Mouse (Mus musculus): ENCODE measurements around the gene Gm17581. TPM values are rescaled to one million over a fixed set of nuclear protein-coding genes. Genes with fewer than 3 reads are reported as not detected.
"Not testable (repeated sequence)": the region's sequence is repeated elsewhere in the genome, so short reads cannot be mapped to it uniquely, and the experiment has no call there.

Gene Gm17581
- polyA plus RNA-seq, 1 experiment from 2014 or later: not detected

DNA sequence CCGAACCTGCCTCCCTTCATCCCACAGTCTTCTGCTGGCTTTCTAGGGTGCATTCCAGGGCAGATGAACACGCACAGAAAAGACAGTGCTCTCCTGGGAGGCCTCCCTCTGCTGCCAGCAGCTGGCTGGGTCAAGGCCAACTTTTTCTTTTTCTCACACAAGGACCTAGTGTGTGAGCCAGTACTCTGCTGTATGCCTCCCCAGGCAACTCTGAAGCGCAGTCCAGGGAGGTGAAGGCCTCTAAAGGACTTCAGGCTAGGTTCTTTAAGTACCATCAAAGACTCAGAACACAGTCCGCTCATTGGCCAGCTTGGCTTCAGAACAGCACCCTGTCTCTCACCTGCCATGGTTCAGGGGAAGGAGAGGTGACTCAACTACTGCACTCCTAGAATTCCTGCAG is 28.4 kb downstream of the Gm17581 start:
- no peak overlapping the region for H3K4me2 ChIP-seq (replicated peaks; ENCODE audit: low read depth, low read length)
- no peak overlapping the region for H3K4me3 ChIP-seq (ENCODE audit: low read depth, low read length)
- no peaks in the 10 kb centered on the region for H3K9me3 ChIP-seq (ENCODE audit: control insufficient read depth, low read depth, low read length)
- WGBS: 79% methylated on average over 4 of the region's 4 CpGs
- H3K27me3 ChIP-seq (ENCODE audit: control insufficient read depth, insufficient read depth, low read length): no peaks in the 10 kb centered on the region
- H3K9ac ChIP-seq (replicated peaks; ENCODE audit: low read depth, low read length): no peak overlapping the region
- no peak for ATAC-seq (ENCODE audit: insufficient number of reproducible peaks, insufficient read depth, low FRiP score, low read depth)
- no peaks in the 10 kb centered on the region for H3K4me1 ChIP-seq (ENCODE audit: control insufficient read depth, insufficient read depth, low read length)
- peaks cover 11% of the 10 kb centered on the region for H3K36me3 ChIP-seq (ENCODE audit: control insufficient read depth, insufficient read depth, low read length)
- no peak overlapping the region for H3K27ac ChIP-seq (ENCODE audit: low read length)

DNA sequence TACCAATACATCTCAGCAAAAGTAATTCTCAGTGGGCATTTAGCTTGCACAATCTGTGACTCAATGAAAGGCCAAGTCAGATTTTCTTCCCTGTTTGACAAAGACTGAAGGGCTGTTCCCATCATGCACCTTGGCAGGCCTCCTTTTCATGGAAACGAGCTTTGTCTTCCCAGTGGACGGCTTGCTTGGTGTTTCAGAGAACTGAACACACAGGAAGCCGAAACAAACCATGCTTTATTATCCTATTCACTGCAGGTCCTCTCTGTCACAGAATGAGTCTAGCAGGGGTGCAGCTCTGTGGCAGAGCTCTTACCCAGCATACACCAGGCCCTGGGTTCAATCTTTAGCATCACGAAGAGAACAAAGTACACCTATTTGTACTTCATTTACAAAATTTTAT is 32.0 kb downstream of the Gm17581 start:
- no peak for ATAC-seq (ENCODE audit: insufficient number of reproducible peaks, insufficient read depth, low FRiP score, low read depth)
- no peaks in the 10 kb centered on the region for H3K9me3 ChIP-seq (ENCODE audit: control insufficient read depth, low read depth, low read length)
- no peak overlapping the region for H3K9ac ChIP-seq (replicated peaks; ENCODE audit: low read depth, low read length)
- no peak overlapping the region for H3K4me2 ChIP-seq (replicated peaks; ENCODE audit: low read depth, low read length)
- H3K27me3 ChIP-seq (ENCODE audit: control insufficient read depth, insufficient read depth, low read length): no peaks in the 10 kb centered on the region
- H3K27ac ChIP-seq (ENCODE audit: low read length): no peak overlapping the region
- no peaks in the 10 kb centered on the region for H3K4me1 ChIP-seq (ENCODE audit: control insufficient read depth, insufficient read depth, low read length)
- no peak overlapping the region for H3K4me3 ChIP-seq (ENCODE audit: low read depth, low read length)
- 58% methylated on average over 4 of the region's 4 CpGs for WGBS
- peaks cover 5% of the 10 kb centered on the region; the same call in 1 of the 2 replicates for H3K36me3 ChIP-seq (ENCODE audit: control insufficient read depth, insufficient read depth, low read length)

DNA sequence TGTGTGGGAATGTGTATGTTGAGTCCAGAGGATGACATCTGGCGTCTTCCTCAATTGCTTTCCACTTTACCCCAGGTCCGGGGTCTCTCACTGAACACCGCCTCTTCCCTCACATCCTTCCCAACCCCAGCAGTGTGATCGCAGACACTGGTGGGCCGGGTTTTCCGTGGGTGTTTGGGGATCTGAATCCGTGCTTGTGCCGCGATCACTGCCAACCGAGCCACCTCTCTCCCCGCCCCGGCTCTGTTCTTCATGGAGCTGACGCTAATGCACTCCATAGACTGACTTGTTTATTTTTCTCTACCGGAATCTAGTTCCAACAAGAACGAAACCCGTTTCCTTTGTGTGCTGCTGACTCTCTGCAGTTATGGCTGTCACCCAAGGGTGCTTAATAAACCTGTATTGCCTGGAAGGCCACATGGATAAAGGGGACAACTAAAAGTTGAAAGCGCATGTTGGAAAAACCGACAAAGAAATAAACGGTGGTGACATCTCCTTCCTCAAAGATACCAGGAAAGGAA is 34.2 kb downstream of the Gm17581 start:
- Histone ChIP-seq H3K27me3 (ENCODE audit: control insufficient read depth, insufficient read depth, low read length) (no peaks in the 10 kb centered on the region), H3K36me3 (ENCODE audit: control insufficient read depth, insufficient read depth, low read length) (0 out of 2 replicates have a peak, but pooled peaks cover 5% of the 10 kb centered on the region), H3K9me3 (ENCODE audit: control insufficient read depth, low read depth, low read length) (no peaks in the 10 kb centered on the region), H3K27ac (ENCODE audit: low read length) (no peak overlapping the region), H3K4me1 (ENCODE audit: control insufficient read depth, insufficient read depth, low read length) (no peaks in the 10 kb centered on the region), H3K4me3 (ENCODE audit: low read depth, low read length) (no peak overlapping the region), H3K4me2 (replicated peaks; ENCODE audit: low read depth, low read length) (no peak overlapping the region), H3K9ac (replicated peaks; ENCODE audit: low read depth, low read length) (no peak overlapping the region)
- no peak for ATAC-seq (ENCODE audit: insufficient number of reproducible peaks, insufficient read depth, low FRiP score, low read depth)
- 71% methylated on average over 19 of the region's 19 CpGs for WGBS

DNA sequence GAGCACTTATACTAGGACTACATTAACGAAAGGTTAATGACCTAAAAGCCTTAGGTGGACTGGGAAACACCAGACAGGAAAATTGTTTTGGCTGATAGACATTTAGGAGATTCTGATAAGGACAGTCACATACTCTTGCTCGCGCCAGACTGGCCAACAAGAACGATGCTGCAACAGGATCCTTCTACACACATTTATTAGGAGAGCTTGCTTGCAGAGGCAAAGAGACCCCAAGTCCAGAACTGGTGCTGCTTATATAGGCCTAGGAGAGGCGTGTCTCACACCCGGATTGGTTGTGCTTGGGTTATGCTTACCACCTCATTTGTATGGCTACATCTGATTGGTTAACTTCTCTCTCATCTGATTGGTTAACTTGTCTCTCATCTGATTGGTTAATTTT is 37.2 kb downstream of the Gm17581 start:
- H3K27ac ChIP-seq (ENCODE audit: low read length); H3K4me2 ChIP-seq (replicated peaks; ENCODE audit: low read depth, low read length); H3K4me3 ChIP-seq (ENCODE audit: low read depth, low read length); H3K9ac ChIP-seq (replicated peaks; ENCODE audit: low read depth, low read length); H3K9me3 ChIP-seq (ENCODE audit: control insufficient read depth, low read depth, low read length); H3K4me1 ChIP-seq (ENCODE audit: control insufficient read depth, insufficient read depth, low read length); H3K27me3 ChIP-seq (ENCODE audit: control insufficient read depth, insufficient read depth, low read length); H3K36me3 ChIP-seq (ENCODE audit: control insufficient read depth, insufficient read depth, low read length); ATAC-seq (ENCODE audit: insufficient number of reproducible peaks, insufficient read depth, low FRiP score, low read depth): not testable (repeated sequence)
- 88% methylated on average over 6 of the region's 6 CpGs for WGBS

DNA sequence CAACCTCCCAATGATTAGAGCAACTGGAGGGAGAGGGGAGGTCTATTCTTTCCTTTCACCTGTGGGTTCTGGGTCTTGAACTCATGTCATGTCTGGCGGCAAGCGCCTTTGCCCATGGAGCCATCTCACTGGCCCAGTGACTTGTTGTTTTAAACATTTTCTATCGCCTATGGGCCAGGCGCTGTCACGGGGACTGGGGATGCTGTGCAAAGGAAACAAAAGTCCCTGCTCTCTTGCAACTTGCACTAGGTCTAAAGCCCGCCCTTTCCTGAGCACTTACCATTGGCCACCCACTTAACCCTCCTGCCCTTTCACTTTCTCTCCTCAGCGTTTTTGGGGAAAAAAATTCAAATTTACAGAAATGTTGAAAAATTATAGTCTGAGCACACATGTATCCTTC is 38.8 kb downstream of the Gm17581 start:
- Histone ChIP-seq H3K4me1 (ENCODE audit: control insufficient read depth, insufficient read depth, low read length) (no peaks in the 10 kb centered on the region), H3K4me3 (ENCODE audit: low read depth, low read length) (no peak overlapping the region), H3K27me3 (ENCODE audit: control insufficient read depth, insufficient read depth, low read length) (no peaks in the 10 kb centered on the region), H3K36me3 (ENCODE audit: control insufficient read depth, insufficient read depth, low read length) (no peaks in the 10 kb centered on the region), H3K9ac (replicated peaks; ENCODE audit: low read depth, low read length) (no peak overlapping the region), H3K9me3 (ENCODE audit: control insufficient read depth, low read depth, low read length) (no peaks in the 10 kb centered on the region), H3K27ac (ENCODE audit: low read length) (no peak overlapping the region), H3K4me2 (replicated peaks; ENCODE audit: low read depth, low read length) (no peak overlapping the region)
- ATAC-seq (ENCODE audit: insufficient number of reproducible peaks, insufficient read depth, low FRiP score, low read depth): no peak
- whole genome bisulfite sequencing: 74% methylated on average over 7 of the region's 7 CpGs

DNA sequence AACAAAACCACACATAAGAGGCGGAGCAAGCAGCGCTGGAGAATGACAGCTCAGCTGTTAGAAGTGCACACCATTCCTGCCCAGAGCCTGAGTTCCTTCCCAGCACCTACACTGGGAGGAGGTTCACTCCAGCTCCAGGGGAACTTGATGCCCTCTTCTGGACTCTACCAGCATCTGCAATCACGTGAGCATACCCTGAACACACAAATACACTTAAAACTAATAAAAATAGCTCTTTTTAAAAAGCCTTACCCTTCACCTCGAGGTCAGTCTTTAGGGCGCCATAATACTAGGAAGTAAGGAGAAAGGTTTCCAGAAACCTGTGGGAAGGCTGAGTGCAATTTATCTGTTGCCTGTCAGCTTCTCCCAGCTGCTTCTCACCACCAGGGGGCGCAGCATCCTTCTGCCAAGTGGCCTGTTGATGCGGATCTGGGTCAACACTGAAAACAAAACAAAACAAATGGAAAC is 39.5 kb downstream of the Gm17581 start:
- no peak overlapping the region for H3K4me3 ChIP-seq (ENCODE audit: low read depth, low read length)
- WGBS: 24% methylated on average over 7 of the region's 7 CpGs

DNA sequence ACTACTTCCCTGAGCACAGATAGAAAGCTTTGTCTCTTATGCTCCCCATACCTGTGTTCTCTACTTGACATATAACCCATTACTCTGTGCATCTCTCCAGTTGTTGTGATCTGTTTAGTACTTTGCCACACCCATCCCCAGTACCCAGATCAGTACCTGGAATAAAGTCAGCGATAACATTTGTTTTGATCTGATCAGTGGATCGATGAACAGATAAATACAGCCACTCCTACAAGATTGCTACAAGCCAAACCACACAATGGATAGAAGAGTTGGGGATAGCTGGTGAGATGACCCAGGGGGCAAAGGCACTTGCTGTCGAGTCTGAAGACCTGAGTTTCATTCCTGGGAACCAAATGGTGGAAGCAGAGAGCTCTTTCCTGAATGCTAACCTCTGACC is 40.4 kb downstream of the Gm17581 start:
- H3K27me3 ChIP-seq (ENCODE audit: control insufficient read depth, insufficient read depth, low read length): no peaks in the 10 kb centered on the region
- no peak overlapping the region for H3K9ac ChIP-seq (replicated peaks; ENCODE audit: low read depth, low read length)
- no peak overlapping the region for H3K4me3 ChIP-seq (ENCODE audit: low read depth, low read length)
- peaks cover 9% of the 10 kb centered on the region for H3K4me1 ChIP-seq (ENCODE audit: control insufficient read depth, insufficient read depth, low read length)
- no peak overlapping the region for H3K4me2 ChIP-seq (replicated peaks; ENCODE audit: low read depth, low read length)
- H3K9me3 ChIP-seq (ENCODE audit: control insufficient read depth, low read depth, low read length): no peaks in the 10 kb centered on the region
- H3K36me3 ChIP-seq (ENCODE audit: control insufficient read depth, insufficient read depth, low read length): no peaks in the 10 kb centered on the region
- no peak overlapping the region for H3K27ac ChIP-seq (ENCODE audit: low read length)
- ATAC-seq (ENCODE audit: insufficient number of reproducible peaks, insufficient read depth, low FRiP score, low read depth): no peak
- 75% methylated on average over 3 of the region's 3 CpGs for WGBS

More for the DNA sequence above, 39.5 kb downstream of the Gm17581 start:
- H3K9me3 ChIP-seq (ENCODE audit: control insufficient read depth, low read depth, low read length): no peaks in the 10 kb centered on the region
- H3K4me1 ChIP-seq (ENCODE audit: control insufficient read depth, insufficient read depth, low read length): peaks cover 1% of the 10 kb centered on the region; the same call in 1 of the 2 replicates
- H3K27ac ChIP-seq (ENCODE audit: low read length): no peak overlapping the region
- no peak overlapping the region for H3K9ac ChIP-seq (replicated peaks; ENCODE audit: low read depth, low read length)
- no peaks in the 10 kb centered on the region for H3K27me3 ChIP-seq (ENCODE audit: control insufficient read depth, insufficient read depth, low read length)
- H3K36me3 ChIP-seq (ENCODE audit: control insufficient read depth, insufficient read depth, low read length): no peaks in the 10 kb centered on the region
- H3K4me2 ChIP-seq (replicated peaks; ENCODE audit: low read depth, low read length): no peak overlapping the region
- ATAC-seq (ENCODE audit: insufficient number of reproducible peaks, insufficient read depth, low FRiP score, low read depth): no peak

DNA sequence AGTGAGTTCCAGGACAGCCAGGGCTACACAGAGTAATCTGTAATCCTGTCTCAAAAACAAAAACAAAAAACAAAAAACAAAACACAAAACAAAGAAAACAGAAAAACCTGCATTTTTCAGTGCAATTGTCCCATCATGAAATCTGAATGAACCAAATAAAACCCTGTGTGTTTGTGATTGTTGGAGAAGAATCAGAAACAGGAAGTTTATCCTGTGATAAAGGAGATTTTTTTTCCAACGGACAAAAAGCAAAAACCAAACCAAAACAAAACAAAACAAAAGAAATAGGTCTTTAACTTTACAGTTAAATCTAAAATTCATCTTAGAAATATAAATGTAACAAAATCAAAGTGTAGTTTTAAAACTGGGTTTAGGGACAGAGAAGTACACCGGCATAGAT is 41.1 kb downstream of the Gm17581 start:
- Histone ChIP-seq H3K4me3 (ENCODE audit: low read depth, low read length) (no peak overlapping the region), H3K4me2 (replicated peaks; ENCODE audit: low read depth, low read length) (no peak overlapping the region), H3K27me3 (ENCODE audit: control insufficient read depth, insufficient read depth, low read length) (no peaks in the 10 kb centered on the region), H3K36me3 (ENCODE audit: control insufficient read depth, insufficient read depth, low read length) (no peaks in the 10 kb centered on the region), H3K9ac (replicated peaks; ENCODE audit: low read depth, low read length) (no peak overlapping the region), H3K27ac (ENCODE audit: low read length) (no peak overlapping the region), H3K9me3 (ENCODE audit: control insufficient read depth, low read depth, low read length) (no peaks in the 10 kb centered on the region), H3K4me1 (ENCODE audit: control insufficient read depth, insufficient read depth, low read length) (peaks cover 13% of the 10 kb centered on the region)
- no peak for ATAC-seq (ENCODE audit: insufficient number of reproducible peaks, insufficient read depth, low FRiP score, low read depth)
- WGBS: 74% methylated on average over 2 of the region's 2 CpGs

DNA sequence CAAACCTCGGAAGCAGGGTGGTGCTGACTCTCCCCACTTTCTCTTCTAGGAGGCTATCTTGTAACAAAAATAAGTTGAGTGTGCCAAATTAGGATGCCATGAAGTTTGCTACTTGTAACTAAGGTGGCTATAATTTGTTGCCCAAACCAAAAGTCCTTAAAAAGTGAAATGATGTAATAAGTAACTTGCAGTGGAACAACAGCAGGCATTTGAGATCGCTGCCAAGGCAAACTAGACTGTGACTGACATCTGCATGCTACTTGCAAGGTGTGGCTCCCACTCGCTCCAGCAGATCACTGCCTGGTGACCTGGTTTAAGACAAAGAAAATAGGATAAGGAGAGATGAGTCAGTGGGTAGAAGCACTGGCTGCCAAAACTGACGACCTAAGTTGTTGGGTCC is 42.5 kb downstream of the Gm17581 start:
- H3K9ac ChIP-seq (replicated peaks; ENCODE audit: low read depth, low read length): no peak overlapping the region
- no peaks in the 10 kb centered on the region for H3K27me3 ChIP-seq (ENCODE audit: control insufficient read depth, insufficient read depth, low read length)
- no peak for ATAC-seq (ENCODE audit: insufficient number of reproducible peaks, insufficient read depth, low FRiP score, low read depth)
- no peak overlapping the region for H3K4me3 ChIP-seq (ENCODE audit: low read depth, low read length)
- H3K4me2 ChIP-seq (replicated peaks; ENCODE audit: low read depth, low read length): no peak overlapping the region
- no peak overlapping the region for H3K27ac ChIP-seq (ENCODE audit: low read length)
- H3K9me3 ChIP-seq (ENCODE audit: control insufficient read depth, low read depth, low read length): no peaks in the 10 kb centered on the region
- H3K4me1 ChIP-seq (ENCODE audit: control insufficient read depth, insufficient read depth, low read length): peaks cover 13% of the 10 kb centered on the region
- WGBS: 83% methylated on average over 4 of the region's 4 CpGs
- no peaks in the 10 kb centered on the region for H3K36me3 ChIP-seq (ENCODE audit: control insufficient read depth, insufficient read depth, low read length)
